Mouse (Mus musculus): ENCODE data around the gene Mogat2. TPM values are rescaled to one million over a fixed set of nuclear protein-coding genes. Genes with fewer than 3 reads are reported as not detected.

Mogat2 gene
- polyA plus RNA-seq, 1 experiment from 2014 or later: 1.7 TPM

DNA sequence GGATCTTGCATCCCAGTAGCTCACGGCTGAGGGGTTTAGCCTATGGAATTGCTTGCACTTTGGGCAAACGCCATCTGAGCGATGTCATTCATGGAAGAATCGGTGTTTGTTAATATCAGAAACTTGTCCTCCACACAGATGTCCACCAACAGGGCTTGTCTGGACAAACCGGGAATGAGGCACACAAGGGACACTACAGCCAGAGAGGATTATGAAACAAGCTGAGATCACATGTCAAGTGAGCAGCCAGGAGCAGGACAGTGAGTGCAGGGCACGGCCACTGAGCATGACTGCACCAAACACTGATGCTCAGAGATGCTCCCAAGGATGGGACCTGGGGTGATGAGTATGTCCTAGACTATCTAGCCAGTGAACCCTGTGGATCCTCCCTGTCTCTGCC is 13.0 kb downstream of the Mogat2 start:
- 76% methylated on average over 6 of the region's 6 CpGs for WGBS
- H3K27me3 ChIP-seq (ENCODE audit: control insufficient read depth, insufficient read depth, low read length): no peaks in the 10 kb centered on the region
- H3K9ac ChIP-seq (ENCODE audit: low read length): no peak overlapping the region
- no peaks in the 10 kb centered on the region for H3K36me3 ChIP-seq (ENCODE audit: control insufficient read depth, insufficient read depth, low read length)
- H3K4me2 ChIP-seq (ENCODE audit: low read length): no peak overlapping the region
- H3K9me3 ChIP-seq (ENCODE audit: control insufficient read depth, low read length): no peaks in the 10 kb centered on the region
- peaks cover 2 to 3% of the 10 kb centered on the region in 2 experiments; a peak in 1 of 4 replicates for H3K4me1 ChIP-seq (ENCODE audit: control insufficient read depth in 2 of 2, insufficient read depth in 2 of 2, low read length in 2 of 2)
- no peak; the same call in 1 of the 2 replicates for ATAC-seq (ENCODE audit: insufficient number of reproducible peaks, insufficient read depth, low FRiP score, low read depth)
- H3K4me3 ChIP-seq (ENCODE audit: control insufficient read depth in 1 of 2, insufficient read depth in 1 of 2, low read depth in 1 of 2, low read length in 2 of 2): no peak overlapping the region
- no peak overlapping the region for H3K27ac ChIP-seq (replicated peaks in 1 of 2; ENCODE audit: control insufficient read depth in 1 of 2, insufficient read depth in 1 of 2, low read depth in 2 of 2, low read length in 2 of 2)

DNA sequence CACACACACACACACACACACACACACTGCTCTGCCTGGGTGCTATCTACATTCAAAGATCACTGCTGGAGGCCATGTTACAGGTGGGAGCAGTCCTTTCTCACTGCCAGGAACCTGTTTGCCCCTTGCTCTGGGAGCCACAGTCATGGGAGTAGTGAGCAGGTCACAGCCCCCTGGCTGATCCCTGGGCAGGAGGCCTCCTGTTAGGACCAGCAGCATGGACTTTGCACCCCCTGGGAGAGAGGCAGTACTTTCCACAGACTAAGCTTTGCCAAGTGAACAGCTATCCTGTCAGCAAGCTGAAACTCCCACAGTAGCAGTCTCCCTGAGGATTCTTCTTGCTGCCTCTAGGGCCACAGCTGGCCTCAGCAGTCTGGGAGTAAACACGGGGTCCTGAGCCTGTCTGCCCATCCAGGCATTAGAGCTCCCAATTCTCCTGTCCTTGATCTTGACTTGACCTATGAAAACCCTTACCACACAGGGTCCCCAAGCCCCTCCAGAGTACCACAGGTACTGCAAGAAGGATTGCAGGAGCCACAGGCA is 13.7 kb downstream of the Mogat2 start:
- Histone ChIP-seq H3K36me3 (ENCODE audit: control insufficient read depth, insufficient read depth, low read length) (no peaks in the 10 kb centered on the region), H3K9ac (ENCODE audit: low read length) (no peak overlapping the region), H3K4me1 (ENCODE audit: control insufficient read depth in 2 of 2, insufficient read depth in 2 of 2, low read length in 2 of 2) (peaks cover 2 to 3% of the 10 kb centered on the region in 2 experiments; a peak in 1 of 4 replicates), H3K4me3 (ENCODE audit: control insufficient read depth in 1 of 2, insufficient read depth in 1 of 2, low read depth in 1 of 2, low read length in 2 of 2) (no peak overlapping the region), H3K4me2 (ENCODE audit: low read length) (no peak overlapping the region), H3K27ac (replicated peaks in 1 of 2; ENCODE audit: control insufficient read depth in 1 of 2, insufficient read depth in 1 of 2, low read depth in 2 of 2, low read length in 2 of 2) (no peak overlapping the region), H3K9me3 (ENCODE audit: control insufficient read depth, low read length) (no peaks in the 10 kb centered on the region), H3K27me3 (ENCODE audit: control insufficient read depth, insufficient read depth, low read length) (no peaks in the 10 kb centered on the region)
- 43% methylated on average over 1 of the region's 1 CpGs for WGBS
- ATAC-seq (ENCODE audit: insufficient number of reproducible peaks, insufficient read depth, low FRiP score, low read depth): no peak

DNA sequence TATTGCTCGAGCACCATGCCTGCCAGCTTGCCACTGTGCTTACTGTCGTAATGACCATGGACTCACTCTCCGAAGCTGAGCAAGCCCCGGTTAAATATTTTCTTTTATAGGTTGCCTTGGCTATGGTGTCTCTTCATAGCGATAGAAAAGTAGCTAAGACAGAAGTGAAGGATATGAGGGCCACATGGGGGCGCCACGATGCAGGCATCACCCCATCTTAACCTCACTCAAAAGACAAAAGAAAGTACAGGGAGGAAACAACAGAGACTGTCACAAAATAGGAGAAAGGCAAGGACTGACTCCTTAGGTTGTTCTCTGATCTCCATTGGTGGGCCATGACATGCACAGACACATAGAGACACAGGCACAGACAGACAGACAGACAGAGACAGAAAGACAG is 14.2 kb downstream of the Mogat2 start:
- WGBS: 77% methylated on average over 7 of the region's 7 CpGs
- Histone ChIP-seq H3K27me3 (ENCODE audit: control insufficient read depth, insufficient read depth, low read length) (no peaks in the 10 kb centered on the region), H3K4me1 (ENCODE audit: control insufficient read depth in 2 of 2, insufficient read depth in 2 of 2, low read length in 2 of 2) (peaks cover 2 to 3% of the 10 kb centered on the region in 2 experiments; a peak in 1 of 4 replicates), H3K4me2 (ENCODE audit: low read length) (no peak overlapping the region), H3K27ac (replicated peaks in 1 of 2; ENCODE audit: control insufficient read depth in 1 of 2, insufficient read depth in 1 of 2, low read depth in 2 of 2, low read length in 2 of 2) (no peak overlapping the region), H3K4me3 (ENCODE audit: control insufficient read depth in 1 of 2, insufficient read depth in 1 of 2, low read depth in 1 of 2, low read length in 2 of 2) (no peak overlapping the region), H3K36me3 (ENCODE audit: control insufficient read depth, insufficient read depth, low read length) (no peaks in the 10 kb centered on the region), H3K9me3 (ENCODE audit: control insufficient read depth, low read length) (no peaks in the 10 kb centered on the region), H3K9ac (ENCODE audit: low read length) (no peak overlapping the region)
- no peak for ATAC-seq (ENCODE audit: insufficient number of reproducible peaks, insufficient read depth, low FRiP score, low read depth)

DNA sequence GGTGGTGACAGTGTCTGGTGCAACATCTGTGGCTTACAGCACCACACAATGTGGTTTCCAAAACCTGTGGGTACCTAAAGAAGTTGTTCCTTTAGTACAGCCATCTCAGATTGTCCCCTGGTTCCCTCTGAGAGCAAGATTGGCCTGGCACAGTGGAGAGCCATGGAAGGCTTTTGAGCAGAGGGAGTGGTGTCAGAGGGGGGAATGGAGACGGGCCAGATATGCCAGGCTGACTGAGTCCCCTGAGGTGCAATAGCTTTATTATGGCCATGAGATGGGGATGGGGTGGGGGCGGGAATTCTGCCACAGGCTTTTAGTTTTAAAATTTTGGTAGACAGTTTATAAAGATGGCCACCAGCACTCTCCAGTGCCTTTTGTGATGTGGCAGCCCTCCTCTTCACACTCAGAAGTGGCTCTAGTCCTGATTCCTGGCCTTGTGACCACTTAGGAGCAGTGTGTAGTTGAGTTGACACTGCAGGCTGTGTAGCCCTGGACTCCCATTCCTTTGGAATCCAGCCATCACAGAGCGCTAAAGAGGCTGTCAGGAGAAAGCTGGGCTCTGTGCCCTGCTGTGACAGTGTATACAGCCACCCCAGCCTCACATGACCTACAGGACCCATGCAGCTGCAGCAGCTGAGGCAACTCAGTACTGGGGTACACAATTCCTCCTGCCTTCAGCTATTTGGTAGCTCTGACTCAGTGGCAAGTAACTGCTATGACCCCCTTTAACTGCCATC is 20.9 kb downstream of the Mogat2 start:
- peak; percentile 74 for ATAC-seq (ENCODE audit: insufficient number of reproducible peaks, insufficient read depth, low FRiP score, low read depth)

DNA sequence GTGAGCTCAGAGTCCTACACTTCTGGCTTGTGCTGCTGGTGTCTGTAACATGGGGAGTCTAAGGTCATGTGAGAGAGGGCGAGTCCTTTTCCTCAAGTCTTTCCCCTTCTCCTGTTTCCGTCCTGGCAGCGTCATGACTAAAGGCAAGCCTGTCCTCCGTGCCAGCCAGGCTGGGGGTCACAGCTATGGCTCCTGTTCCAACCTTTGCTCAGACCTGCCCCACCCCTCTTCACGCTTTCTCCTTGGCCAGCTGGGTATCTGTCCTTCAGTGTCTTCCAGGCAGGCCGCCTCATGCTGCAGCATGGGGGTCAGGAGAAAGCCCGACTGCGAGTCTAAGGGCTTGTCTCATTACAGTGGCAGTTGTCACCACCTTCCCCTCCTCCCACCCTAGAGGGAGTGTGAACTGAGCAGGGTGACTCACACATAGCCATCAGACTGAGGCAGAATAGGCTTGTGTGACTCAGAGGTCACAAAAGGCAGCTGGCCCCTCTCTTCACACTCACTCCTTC is 23.0 kb downstream of the Mogat2 start:
- Histone ChIP-seq H3K27me3 (ENCODE audit: control insufficient read depth, insufficient read depth, low read length) (no peaks in the 10 kb centered on the region), H3K36me3 (ENCODE audit: control insufficient read depth, insufficient read depth, low read length) (no peaks in the 10 kb centered on the region), H3K4me3 (ENCODE audit: control insufficient read depth in 1 of 2, insufficient read depth in 1 of 2, low read depth in 1 of 2, low read length in 2 of 2) (no peak overlapping the region), H3K27ac (replicated peaks in 1 of 2; ENCODE audit: control insufficient read depth in 1 of 2, insufficient read depth in 1 of 2, low read depth in 2 of 2, low read length in 2 of 2) (peak overlapping the region; percentile 46 to 54), H3K9me3 (ENCODE audit: control insufficient read depth, low read length) (no peaks in the 10 kb centered on the region), H3K4me2 (ENCODE audit: low read length) (no peak overlapping the region), H3K9ac (ENCODE audit: low read length) (no peak overlapping the region; the same call in 1 of the 2 replicates), H3K4me1 (ENCODE audit: control insufficient read depth in 2 of 2, insufficient read depth in 2 of 2, low read length in 2 of 2) (peaks cover 25 to 37% of the 10 kb centered on the region in 2 experiments)
- ATAC-seq (ENCODE audit: insufficient number of reproducible peaks, insufficient read depth, low FRiP score, low read depth): peak; percentile 57
- WGBS: 24% methylated on average over 8 of the region's 8 CpGs

More for the DNA sequence above, 20.9 kb downstream of the Mogat2 start:
- no peaks in the 10 kb centered on the region for H3K36me3 ChIP-seq (ENCODE audit: control insufficient read depth, insufficient read depth, low read length)
- H3K4me3 ChIP-seq (ENCODE audit: control insufficient read depth in 1 of 2, insufficient read depth in 1 of 2, low read depth in 1 of 2, low read length in 2 of 2): no peak overlapping the region
- H3K4me1 ChIP-seq (ENCODE audit: control insufficient read depth in 2 of 2, insufficient read depth in 2 of 2, low read length in 2 of 2): peaks cover 25 to 37% of the 10 kb centered on the region in 2 experiments
- H3K27me3 ChIP-seq (ENCODE audit: control insufficient read depth, insufficient read depth, low read length): no peaks in the 10 kb centered on the region
- 53% methylated on average over 3 of the region's 3 CpGs for WGBS
- H3K9ac ChIP-seq (ENCODE audit: low read length): 0 out of 2 replicates have a peak overlapping the region, but pooled peaks have one; percentile 34
- H3K9me3 ChIP-seq (ENCODE audit: control insufficient read depth, low read length): no peaks in the 10 kb centered on the region
- H3K27ac ChIP-seq (replicated peaks in 1 of 2; ENCODE audit: control insufficient read depth in 1 of 2, insufficient read depth in 1 of 2, low read depth in 2 of 2, low read length in 2 of 2): peak overlapping the region; percentile 80 to 85
- no peak overlapping the region for H3K4me2 ChIP-seq (ENCODE audit: low read length)

DNA sequence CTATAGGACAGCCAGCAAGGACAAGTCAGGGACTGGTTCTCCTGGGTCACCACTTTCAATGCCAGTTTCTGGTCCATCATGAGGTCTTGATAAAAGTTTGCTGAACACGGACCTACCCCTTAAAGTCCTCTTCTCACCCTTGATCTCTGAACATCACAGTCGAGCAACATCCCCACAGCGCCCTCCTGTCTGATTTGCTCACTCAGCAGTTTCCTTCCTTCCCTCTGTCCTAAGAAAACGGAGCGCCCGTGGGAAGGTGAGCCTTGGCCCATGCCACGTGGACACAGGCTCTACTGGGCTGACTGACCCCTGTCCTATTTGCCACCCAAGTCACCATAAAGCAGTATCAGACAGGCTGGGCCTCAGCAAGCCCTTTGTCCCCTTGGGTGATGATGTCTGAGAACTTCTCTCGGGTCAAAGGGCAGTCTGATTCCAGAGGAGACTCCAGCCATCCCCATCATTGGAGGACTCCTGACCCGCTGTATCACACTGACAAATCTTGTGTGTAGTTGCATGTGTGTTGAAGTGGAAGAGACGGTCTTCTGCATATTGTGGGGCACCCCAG is 23.7 kb downstream of the Mogat2 start:
- Histone ChIP-seq H3K27ac (replicated peaks in 1 of 2; ENCODE audit: control insufficient read depth in 1 of 2, insufficient read depth in 1 of 2, low read depth in 2 of 2, low read length in 2 of 2) (peak overlapping the region in 1 of 2 experiments; percentile 46; a peak in 2 of 4 replicates), H3K4me3 (ENCODE audit: control insufficient read depth in 1 of 2, insufficient read depth in 1 of 2, low read depth in 1 of 2, low read length in 2 of 2) (no peak overlapping the region), H3K9ac (ENCODE audit: low read length) (no peak overlapping the region), H3K36me3 (ENCODE audit: control insufficient read depth, insufficient read depth, low read length) (no peaks in the 10 kb centered on the region), H3K9me3 (ENCODE audit: control insufficient read depth, low read length) (no peaks in the 10 kb centered on the region), H3K4me1 (ENCODE audit: control insufficient read depth in 2 of 2, insufficient read depth in 2 of 2, low read length in 2 of 2) (peaks cover 25 to 37% of the 10 kb centered on the region in 2 experiments), H3K4me2 (ENCODE audit: low read length) (no peak overlapping the region), H3K27me3 (ENCODE audit: control insufficient read depth, insufficient read depth, low read length) (no peaks in the 10 kb centered on the region)
- WGBS: 87% methylated on average over 10 of the region's 10 CpGs
- no peak for ATAC-seq (ENCODE audit: insufficient number of reproducible peaks, insufficient read depth, low FRiP score, low read depth)

DNA sequence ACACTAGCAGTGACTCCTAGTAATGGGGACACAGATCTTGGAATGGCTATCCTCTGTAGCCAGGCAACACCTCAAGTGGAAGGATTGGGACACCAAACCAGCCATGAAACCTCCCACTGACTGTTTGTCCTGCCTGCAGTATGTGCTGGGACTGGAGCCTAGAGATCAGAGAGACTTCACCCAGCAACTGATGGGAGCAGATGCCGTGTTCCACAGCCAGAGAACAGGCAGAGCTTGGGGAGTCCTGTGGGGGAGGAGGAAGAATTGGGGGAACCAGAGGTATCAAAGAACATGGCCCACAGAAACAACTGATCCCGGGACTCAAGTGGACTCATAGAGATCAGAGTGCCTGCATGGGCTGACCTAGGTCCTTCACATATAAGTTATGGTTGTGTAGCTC is 24.7 kb downstream of the Mogat2 start:
- H3K4me1 ChIP-seq (ENCODE audit: control insufficient read depth in 2 of 2, insufficient read depth in 2 of 2, low read length in 2 of 2): peaks cover 25 to 40% of the 10 kb centered on the region in 2 experiments
- no peak overlapping the region for H3K4me2 ChIP-seq (ENCODE audit: low read length)
- H3K9me3 ChIP-seq (ENCODE audit: control insufficient read depth, low read length): no peaks in the 10 kb centered on the region
- H3K4me3 ChIP-seq (ENCODE audit: control insufficient read depth in 1 of 2, insufficient read depth in 1 of 2, low read depth in 1 of 2, low read length in 2 of 2): no peak overlapping the region
- WGBS: 85% methylated on average over 2 of the region's 2 CpGs
- no peak overlapping the region for H3K27ac ChIP-seq (replicated peaks in 1 of 2; ENCODE audit: control insufficient read depth in 1 of 2, insufficient read depth in 1 of 2, low read depth in 2 of 2, low read length in 2 of 2)
- H3K27me3 ChIP-seq (ENCODE audit: control insufficient read depth, insufficient read depth, low read length): no peaks in the 10 kb centered on the region
- ATAC-seq (ENCODE audit: insufficient number of reproducible peaks, insufficient read depth, low FRiP score, low read depth): no peak
- no peak overlapping the region for H3K9ac ChIP-seq (ENCODE audit: low read length)
- H3K36me3 ChIP-seq (ENCODE audit: control insufficient read depth, insufficient read depth, low read length): no peaks in the 10 kb centered on the region

All from heart, embryonic 14.5 days (tissue).